Mouse (Mus musculus): ENCODE results near the gene Haus6. TPM values are rescaled to one million over a fixed set of nuclear protein-coding genes. Genes with fewer than 3 reads are reported as not detected.
A peak's percentile ranks its signal among the peaks of the same experiment; 100 is the strongest.

Haus6 gene
- total and polyA plus RNA-seq, 3 experiments, result 23.4 to 35.9 (median 26.3) TPM

DNA sequence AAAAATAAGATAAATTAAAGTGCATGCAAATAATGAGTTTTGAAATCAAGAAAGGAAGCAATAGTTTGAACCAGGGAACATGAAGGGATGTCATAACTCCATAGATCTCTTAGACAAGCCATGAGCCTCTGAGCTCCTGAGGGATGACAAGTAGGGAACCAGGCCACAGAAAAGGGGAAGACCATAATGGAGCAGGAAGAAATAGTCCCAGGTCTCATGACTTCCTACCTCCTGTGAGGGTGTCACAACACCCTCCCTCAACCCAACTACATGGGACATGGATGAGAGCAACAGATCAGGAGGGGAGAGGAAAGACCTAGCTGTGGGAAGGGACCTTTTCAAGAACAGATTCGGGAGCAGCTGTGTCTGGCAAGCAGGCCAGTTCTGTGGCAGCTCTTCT lies 70.3 kb downstream of the Haus6 start:
- no peak for DNase-seq (ENCODE audit: extremely low read depth)
- in situ Hi-C loops (cut with MboI; ENCODE audit: low pct_ligation_motif_present, low pct_unique_long_range_greater_than_20kb, low sequenced_read_pairs), result loop anchor here (5.0 to 25.0 kb wide), 3 partner anchors 36 to 704 kb away; partner anchors contain the start of gene Rraga
- Histone ChIP-seq H3K4me3 (replicated peaks in 1 of 3; ENCODE audit: low read depth in 2 of 3, low read length in 2 of 3, poor library complexity in 1 of 3) (no peak overlapping the region), H3K9me3 (replicated peaks; ENCODE audit: low read length) (no peaks in the 10 kb centered on the region), H3K27me3 (replicated peaks) (no peaks in the 10 kb centered on the region), H3K4me1 (ENCODE audit: control insufficient read depth in 1 of 2, insufficient read depth in 2 of 2) (peaks cover 6 to 44% of the 10 kb centered on the region in 2 experiments), H3K27ac (ENCODE audit: insufficient read depth, low read depth) (no peak overlapping the region), H3K36me3 (replicated peaks in 1 of 2; ENCODE audit: control insufficient read depth in 1 of 2, insufficient read depth in 1 of 2, low read length in 1 of 2) (no peaks in the 10 kb centered on the region), H3K9ac (ENCODE audit: insufficient read depth, low read depth) (no peak overlapping the region), H3K79me2 (replicated peaks; ENCODE audit: control insufficient read depth, extremely low read depth, insufficient read depth, poor library complexity, severe bottlenecking) (no peaks in the 10 kb centered on the region), H3K4me2 (ENCODE audit: insufficient read depth, low read depth, poor library complexity, severe bottlenecking) (no peak overlapping the region)
- TF ChIP-seq SIN3A (IDR thresholded peaks at IDR 0.05; ENCODE audit: low read length), result no peak
- dilution Hi-C loops (cut with MboI; ENCODE audit: extremely low pct_ligation_motif_present, extremely low pct_unique_long_range_greater_than_20kb, low sequenced_read_pairs), result no loop called here

DNA sequence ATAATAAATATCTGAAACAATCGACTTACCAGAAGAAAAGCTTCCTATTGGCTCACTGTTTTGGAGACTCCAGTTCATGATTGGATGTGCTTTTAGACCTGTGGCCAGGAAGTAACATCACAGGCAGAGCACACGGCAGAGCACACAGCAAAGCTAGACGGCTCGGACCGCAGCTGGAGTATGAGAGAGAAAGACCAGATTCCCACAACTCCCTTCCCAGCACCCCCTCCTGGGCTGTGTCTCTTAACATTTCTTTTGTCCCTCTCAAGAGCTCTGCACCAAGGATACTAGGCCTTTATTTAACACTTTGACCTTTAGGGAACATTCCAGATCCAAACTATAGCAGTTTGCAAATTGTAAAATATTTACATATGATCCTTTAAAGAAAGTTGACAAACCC lies 72.9 kb downstream of the Haus6 start:
- no peak for TF ChIP-seq JUND (conservative IDR thresholded peaks at IDR 0.05; ENCODE audit: low read depth, low read length)
- no peak for TF ChIP-seq JUN (IDR thresholded peaks at IDR 0.05; ENCODE audit: insufficient read depth, low read depth, low read length)
- no peak for TF ChIP-seq MAFK (IDR thresholded peaks at IDR 0.05; ENCODE audit: insufficient replicate concordance, low read length)
- no peak for TF ChIP-seq UBTF (IDR thresholded peaks at IDR 0.05; ENCODE audit: low read depth, low read length)
- TF ChIP-seq MAZ (IDR thresholded peaks at IDR 0.05; ENCODE audit: low read depth, low read length), result no peak
- TF ChIP-seq EP300 (IDR thresholded peaks at IDR 0.05; ENCODE audit: low read length), result no peak
- in situ Hi-C loops (cut with MboI; ENCODE audit: low pct_ligation_motif_present, low pct_unique_long_range_greater_than_20kb, low sequenced_read_pairs) (loop anchor here (25.0 kb wide), 1 partner anchor 702 kb away; no protein-coding TSS in a partner anchor), dilution Hi-C loops (cut with MboI; ENCODE audit: extremely low pct_ligation_motif_present, extremely low pct_unique_long_range_greater_than_20kb, low sequenced_read_pairs) (no loop called here)
- no peaks in the 10 kb centered on the region for H3K9me3 ChIP-seq (replicated peaks; ENCODE audit: low read length)
- H3K79me2 ChIP-seq (replicated peaks; ENCODE audit: control insufficient read depth, extremely low read depth, insufficient read depth, poor library complexity, severe bottlenecking), result no peaks in the 10 kb centered on the region
- H3K4me1 ChIP-seq (ENCODE audit: control insufficient read depth in 1 of 2, insufficient read depth in 2 of 2), result peaks cover 3 to 25% of the 10 kb centered on the region in 2 experiments
- H3K27me3 ChIP-seq (replicated peaks), result no peaks in the 10 kb centered on the region
- no peak overlapping the region for H3K4me2 ChIP-seq (ENCODE audit: insufficient read depth, low read depth, poor library complexity, severe bottlenecking)
- no peaks in the 10 kb centered on the region for H3K36me3 ChIP-seq (replicated peaks in 1 of 2; ENCODE audit: control insufficient read depth in 1 of 2, insufficient read depth in 1 of 2, low read length in 1 of 2)
- no peak overlapping the region for H3K4me3 ChIP-seq (replicated peaks in 1 of 3; ENCODE audit: low read depth in 2 of 3, low read length in 2 of 3, poor library complexity in 1 of 3)
- DNase-seq (ENCODE audit: extremely low read depth), result no peak
- H3K9ac ChIP-seq (ENCODE audit: insufficient read depth, low read depth), result no peak overlapping the region
- no peak overlapping the region for H3K27ac ChIP-seq (ENCODE audit: insufficient read depth, low read depth)

DNA sequence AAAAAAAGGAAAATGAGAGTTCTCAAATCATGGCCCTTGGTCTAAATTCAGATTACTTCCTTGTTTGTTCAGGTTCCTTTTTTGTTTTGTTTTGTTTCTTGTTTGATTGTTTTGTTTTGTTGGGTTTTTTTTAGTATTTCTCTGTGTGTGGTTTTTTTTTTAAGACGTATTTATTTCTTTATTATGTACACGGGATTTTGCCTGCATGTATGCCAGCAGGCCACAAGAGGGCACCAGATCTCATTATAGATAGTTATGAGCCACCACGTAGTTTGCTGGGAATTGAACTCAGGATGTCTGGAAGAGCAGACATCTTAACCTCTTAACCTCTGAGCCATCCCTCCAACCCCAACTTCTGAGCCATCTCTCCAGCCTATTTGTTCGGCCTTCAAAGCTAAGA lies 73.9 kb downstream of the Haus6 start:
- peak; percentile 55 for DNase-seq (ENCODE audit: extremely low read depth)
- TF ChIP-seq CHD2 (IDR thresholded peaks at IDR 0.05; ENCODE audit: low read length) (no peak), TCF12 (IDR thresholded peaks at IDR 0.05; ENCODE audit: low read depth, low read length) (no peak), EP300 (IDR thresholded peaks at IDR 0.05; ENCODE audit: low read length) (no peak), SMC3 (IDR thresholded peaks at IDR 0.05; ENCODE audit: low read depth, low read length) (peak; percentile 79), TBP (conservative IDR thresholded peaks at IDR 0.05; ENCODE audit: low read depth, low read length) (no peak), ELF1 (IDR thresholded peaks at IDR 0.05; ENCODE audit: low read depth, low read length) (no peak), ZNF384 (IDR thresholded peaks at IDR 0.05; ENCODE audit: low read depth, low read length) (peak; percentile 77), JUND (conservative IDR thresholded peaks at IDR 0.05; ENCODE audit: low read depth, low read length) (peak; percentile 25; the same call in 1 of the 2 replicates), HCFC1 (IDR thresholded peaks at IDR 0.05; ENCODE audit: low read depth, low read length) (no peak), ZC3H11A (IDR thresholded peaks at IDR 0.05; ENCODE audit: low read depth, low read length) (peak; percentile 41; the same call in 1 of the 2 replicates), POLR2AphosphoS2 (IDR thresholded peaks at IDR 0.05; ENCODE audit: low read depth, low read length) (no peak), RAD21 (IDR thresholded peaks at IDR 0.05; ENCODE audit: low read depth, low read length) (peak; percentile 59), MEF2A (IDR thresholded peaks at IDR 0.05; ENCODE audit: borderline replicate concordance, low read depth, low read length) (no peak), CTCF (conservative IDR thresholded peaks at IDR 0.05 in 1 of 2, IDR thresholded peaks at IDR 0.05 in 1 of 2; ENCODE audit: low read depth in 2 of 2, low read length in 2 of 2) (peak; percentile 70 to 83)
- H3K36me3 ChIP-seq (replicated peaks in 1 of 2; ENCODE audit: control insufficient read depth in 1 of 2, insufficient read depth in 1 of 2, low read length in 1 of 2), result no peaks in the 10 kb centered on the region
- H3K4me3 ChIP-seq (replicated peaks in 1 of 3; ENCODE audit: low read depth in 2 of 3, low read length in 2 of 3, poor library complexity in 1 of 3), result no peak overlapping the region
- H3K9me3 ChIP-seq (replicated peaks; ENCODE audit: low read length), result no peaks in the 10 kb centered on the region
- in situ Hi-C loops (cut with MboI; ENCODE audit: low pct_ligation_motif_present, low pct_unique_long_range_greater_than_20kb, low sequenced_read_pairs), result loop anchor here (25.0 kb wide), 1 partner anchor 701 kb away; no protein-coding TSS in a partner anchor
- no peaks in the 10 kb centered on the region for H3K79me2 ChIP-seq (replicated peaks; ENCODE audit: control insufficient read depth, extremely low read depth, insufficient read depth, poor library complexity, severe bottlenecking)
- no peak overlapping the region for H3K4me2 ChIP-seq (ENCODE audit: insufficient read depth, low read depth, poor library complexity, severe bottlenecking)
- peaks cover 0 to 15% of the 10 kb centered on the region in 2 experiments; a peak in 3 of 4 replicates for H3K4me1 ChIP-seq (ENCODE audit: control insufficient read depth in 1 of 2, insufficient read depth in 2 of 2)
- H3K27ac ChIP-seq (ENCODE audit: insufficient read depth, low read depth), result no peak overlapping the region
- no peaks in the 10 kb centered on the region for H3K27me3 ChIP-seq (replicated peaks)
- dilution Hi-C loops (cut with MboI; ENCODE audit: extremely low pct_ligation_motif_present, extremely low pct_unique_long_range_greater_than_20kb, low sequenced_read_pairs), result no loop called here
- no peak overlapping the region for H3K9ac ChIP-seq (ENCODE audit: insufficient read depth, low read depth)

All from CH12.LX (cell line).